Mouse (Mus musculus): Measurements from ENCODE around the gene Tcf20. TPM values are rescaled to one million over a fixed set of nuclear protein-coding genes. Genes with fewer than 3 reads are reported as not detected.

Gene Tcf20
- polyA plus RNA-seq, 1 experiment from 2014 or later = 8.1 TPM

DNA sequence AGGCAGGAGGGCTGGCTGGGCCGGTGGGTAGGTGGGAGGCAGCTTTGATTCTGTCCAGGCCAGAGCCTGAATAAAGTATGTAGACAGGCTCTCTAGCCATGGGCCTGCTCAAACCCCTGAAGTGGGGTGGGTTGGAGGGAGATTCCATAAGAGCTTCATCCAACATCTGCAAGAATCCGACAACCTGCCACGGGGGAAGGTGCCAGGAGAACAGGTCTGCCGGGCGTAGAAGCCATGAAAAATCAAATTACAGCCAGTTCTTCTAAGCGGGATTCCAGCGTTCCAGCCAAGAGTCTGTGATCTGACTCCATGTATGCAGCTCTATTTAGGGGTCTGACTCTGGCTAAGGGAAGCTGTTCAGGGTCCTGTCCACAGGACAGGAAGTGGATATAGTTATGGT, 3.1 kb downstream of the Tcf20 start:
- Histone ChIP-seq H3K27ac (peak overlapping the region; percentile 87), H3K9me3 (replicated peaks) (no peaks in the 10 kb centered on the region), H3K27me3 (ENCODE audit: low read depth, poor library complexity, severe bottlenecking) (peaks cover 67% of the 10 kb centered on the region), H3K4me1 (peaks cover 84% of the 10 kb centered on the region), H3K4me3 (no peak overlapping the region), H3K36me3 (no peaks in the 10 kb centered on the region)
- WGBS = 64% methylated on average over 7 of the region's 7 CpGs
- DNase-seq (ENCODE audit: low spot score) = no peak

DNA sequence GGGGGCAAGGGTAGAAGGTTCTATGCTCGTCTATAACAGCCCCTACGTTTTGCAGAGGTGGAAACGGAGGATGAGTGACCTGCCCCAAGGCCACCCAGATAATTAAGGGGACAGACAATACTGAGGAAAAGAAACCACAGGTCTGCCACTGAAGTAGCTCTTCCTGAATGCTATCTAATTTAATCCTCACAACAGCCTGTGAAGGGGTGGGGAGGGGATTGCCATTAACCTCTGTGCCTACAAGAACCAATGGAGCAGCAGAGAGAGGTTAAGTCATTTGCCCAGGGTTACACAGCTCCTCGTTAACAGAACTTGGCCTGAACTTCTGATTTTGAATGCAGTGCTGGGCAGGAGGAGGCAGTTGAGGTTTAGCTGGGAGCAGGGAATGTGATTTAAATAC, 3.6 kb downstream of the Tcf20 start:
- H3K27me3 ChIP-seq (ENCODE audit: low read depth, poor library complexity, severe bottlenecking) = peaks cover 66% of the 10 kb centered on the region
- peak overlapping the region; percentile 87 for H3K27ac ChIP-seq
- WGBS = 5% methylated on average over 4 of the region's 4 CpGs
- no peaks in the 10 kb centered on the region for H3K36me3 ChIP-seq
- peaks cover 84% of the 10 kb centered on the region for H3K4me1 ChIP-seq
- H3K4me3 ChIP-seq = peak overlapping the region; percentile 28
- DNase-seq (ENCODE audit: low spot score) = no peak
- H3K9me3 ChIP-seq (replicated peaks) = no peaks in the 10 kb centered on the region

DNA sequence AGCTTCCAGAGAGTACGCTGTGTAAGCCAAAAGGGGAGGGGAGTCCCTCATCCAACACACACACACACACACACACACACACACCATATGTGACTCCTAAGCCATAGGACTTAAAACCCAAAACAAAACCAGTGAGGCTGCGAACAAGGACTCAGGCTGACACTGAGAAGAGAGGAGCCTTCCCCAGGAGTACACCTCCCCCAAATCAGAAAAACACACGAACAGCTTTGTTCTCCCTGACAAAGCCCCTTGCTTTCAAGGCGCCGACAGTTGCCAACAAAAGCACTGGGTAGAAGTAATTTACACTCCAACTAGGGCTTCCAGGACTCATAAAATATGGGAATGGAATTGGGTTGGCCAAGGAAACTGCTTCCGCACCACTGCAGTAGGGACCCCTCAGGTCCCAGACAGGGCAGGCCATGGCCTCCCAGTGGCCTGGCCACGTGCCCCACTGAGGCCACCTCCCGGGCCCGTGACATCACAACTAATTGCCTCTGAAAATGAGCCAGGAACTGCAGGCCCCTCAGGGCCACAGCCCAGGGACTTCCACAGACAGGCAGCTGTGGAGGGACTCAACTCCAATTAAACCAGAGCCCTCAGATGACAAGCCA, 4.2 kb downstream of the Tcf20 start:
- peak; percentile 74 for DNase-seq (ENCODE audit: low spot score)
- WGBS = 5% methylated on average over 9 of the region's 9 CpGs
- Histone ChIP-seq H3K4me3 (peak overlapping the region; percentile 28), H3K27me3 (ENCODE audit: low read depth, poor library complexity, severe bottlenecking) (peaks cover 62% of the 10 kb centered on the region), H3K36me3 (no peaks in the 10 kb centered on the region), H3K27ac (peak overlapping the region; percentile 87), H3K9me3 (replicated peaks) (no peaks in the 10 kb centered on the region), H3K4me1 (peaks cover 84% of the 10 kb centered on the region)

DNA sequence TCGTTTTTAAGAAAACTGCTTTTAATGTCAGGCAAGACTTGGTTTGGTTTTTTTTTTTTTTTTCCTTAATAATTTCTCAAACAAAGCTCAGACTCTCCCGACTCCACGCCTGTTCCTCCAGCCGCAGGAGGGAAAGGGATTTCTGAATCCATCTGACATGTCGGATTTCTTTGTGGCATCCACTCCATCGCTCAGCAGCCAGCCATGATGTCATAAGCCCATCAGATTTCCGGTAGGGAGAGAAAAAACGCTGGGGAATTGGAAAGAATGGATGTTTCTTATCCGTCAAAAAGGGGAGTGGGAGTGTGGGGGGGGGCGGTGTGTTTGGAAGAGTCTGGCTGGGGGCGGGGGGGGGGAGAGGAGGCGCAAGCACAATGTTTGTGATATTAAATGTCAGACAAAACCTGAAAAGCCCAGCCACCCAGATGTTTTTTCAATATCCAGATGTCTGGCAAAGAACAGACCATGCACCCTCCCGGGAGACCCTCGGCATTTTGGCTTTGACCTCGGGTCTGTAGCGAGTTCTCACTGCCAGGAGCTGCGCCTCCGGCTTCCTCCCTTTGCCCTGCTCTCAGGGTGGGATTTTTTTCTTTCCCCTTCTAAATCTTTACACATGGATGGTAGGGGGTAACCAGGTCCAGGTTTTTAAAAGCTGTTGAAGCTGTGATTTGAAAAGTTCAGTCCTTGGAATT, 4.8 kb downstream of the Tcf20 start:
- Histone ChIP-seq H3K9me3 (replicated peaks) (no peaks in the 10 kb centered on the region), H3K4me3 (peak overlapping the region; percentile 28), H3K27me3 (ENCODE audit: low read depth, poor library complexity, severe bottlenecking) (peaks cover 61% of the 10 kb centered on the region), H3K4me1 (peaks cover 81% of the 10 kb centered on the region), H3K27ac (peak overlapping the region; percentile 87), H3K36me3 (no peaks in the 10 kb centered on the region)
- DNase-seq (ENCODE audit: low spot score) = peak; percentile 71
- 10% methylated on average over 18 of the region's 18 CpGs for WGBS

DNA sequence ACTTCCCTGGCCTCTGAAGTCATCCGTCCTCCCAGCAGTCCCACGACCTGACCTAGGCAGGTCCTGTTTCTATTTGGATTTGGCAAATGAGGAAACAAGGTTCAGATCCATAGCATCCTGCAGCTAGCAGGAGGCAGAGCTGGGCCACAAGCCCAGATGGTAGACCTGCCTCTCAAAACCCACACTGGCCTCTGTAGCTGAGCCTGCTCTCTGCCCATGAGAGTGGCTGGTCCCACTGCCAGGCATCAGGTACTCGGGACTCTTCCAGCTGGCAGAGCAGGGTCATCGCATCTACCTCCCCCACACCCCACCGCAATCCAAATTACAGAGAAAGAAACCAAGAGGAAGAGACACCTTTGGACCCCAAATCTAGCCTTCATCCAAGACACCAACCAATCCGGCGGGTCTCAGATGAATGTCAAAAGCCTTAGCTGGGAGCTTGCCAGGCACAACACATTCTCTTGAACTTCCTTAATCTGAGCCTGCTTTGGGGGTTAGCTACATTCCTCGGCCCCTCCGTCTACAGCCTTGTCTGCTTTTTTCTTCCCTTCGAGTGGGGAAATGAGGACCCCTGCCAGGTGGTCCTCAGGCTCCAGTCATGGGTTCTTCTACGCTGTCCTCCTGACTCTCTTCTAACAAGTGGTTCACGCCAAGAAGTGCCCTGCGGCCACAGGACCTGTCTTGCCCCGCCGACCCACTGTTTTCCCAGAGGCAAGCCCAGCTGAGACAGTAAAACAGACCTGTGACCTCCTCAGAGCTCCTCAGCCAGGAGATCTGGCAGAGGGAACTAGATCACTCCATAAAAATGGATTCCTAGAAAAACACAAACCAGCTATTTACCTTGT, 5.8 kb downstream of the Tcf20 start:
- 33% methylated on average over 15 of the region's 15 CpGs for WGBS
- peaks cover 79% of the 10 kb centered on the region for H3K4me1 ChIP-seq
- no peak for DNase-seq (ENCODE audit: low spot score)
- H3K27ac ChIP-seq = peak overlapping the region; percentile 87
- H3K27me3 ChIP-seq (ENCODE audit: low read depth, poor library complexity, severe bottlenecking) = peaks cover 57% of the 10 kb centered on the region
- no peak overlapping the region; the same call in 1 of the 2 replicates for H3K4me3 ChIP-seq
- no peaks in the 10 kb centered on the region for H3K9me3 ChIP-seq (replicated peaks)
- no peaks in the 10 kb centered on the region for H3K36me3 ChIP-seq

DNA sequence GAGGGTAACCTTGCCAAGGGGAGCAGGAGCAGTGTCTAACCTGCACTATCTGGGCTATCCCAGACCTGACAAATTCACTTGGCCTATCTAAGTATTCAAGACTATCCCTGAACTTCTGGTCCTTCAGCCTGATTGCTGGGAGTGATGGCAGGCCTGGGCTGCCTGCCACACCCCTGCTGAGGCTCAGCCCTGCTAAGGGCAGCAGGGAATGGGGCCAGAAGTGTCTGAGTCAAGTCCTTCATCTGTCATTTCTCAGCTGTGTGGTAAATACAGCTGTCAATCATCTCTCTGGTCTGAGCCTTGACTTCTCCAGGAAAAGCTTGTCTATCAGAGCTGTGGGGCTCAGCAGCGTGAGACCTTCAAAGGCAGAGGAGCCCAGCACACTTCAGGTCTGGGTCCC, 8.1 kb downstream of the Tcf20 start:
- Histone ChIP-seq H3K27me3 (ENCODE audit: low read depth, poor library complexity, severe bottlenecking) (peaks cover 52% of the 10 kb centered on the region), H3K9me3 (replicated peaks) (no peaks in the 10 kb centered on the region), H3K36me3 (no peaks in the 10 kb centered on the region), H3K4me3 (no peak overlapping the region), H3K4me1 (peaks cover 69% of the 10 kb centered on the region), H3K27ac (no peak overlapping the region)
- WGBS = 85% methylated on average over 1 of the region's 1 CpGs
- no peak for DNase-seq (ENCODE audit: low spot score)

DNA sequence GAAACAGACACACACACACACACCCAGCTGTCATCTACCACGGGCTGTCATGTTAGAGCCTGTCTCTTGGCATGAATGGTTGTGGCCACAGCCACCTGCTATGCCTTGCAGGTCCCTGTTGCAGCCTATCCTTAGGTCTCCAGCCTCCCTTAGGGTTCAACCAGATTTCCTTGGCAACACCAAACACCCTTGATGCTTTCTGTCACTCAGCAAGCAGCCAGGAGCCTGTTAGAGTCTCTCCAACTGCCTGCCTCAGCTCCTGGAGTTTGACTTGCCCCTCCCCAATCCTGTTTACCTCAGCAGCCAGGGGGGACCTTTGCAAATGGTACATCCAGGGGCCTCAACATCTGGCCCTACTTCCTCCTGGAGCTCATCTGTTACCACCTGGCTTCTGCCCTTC, 13.2 kb downstream of the Tcf20 start:
- Histone ChIP-seq H3K27ac (peak overlapping the region; percentile 43; the same call in 1 of the 2 replicates), H3K4me1 (peaks cover 38% of the 10 kb centered on the region), H3K4me3 (no peak overlapping the region), H3K27me3 (ENCODE audit: low read depth, poor library complexity, severe bottlenecking) (peaks cover 35% of the 10 kb centered on the region), H3K9me3 (replicated peaks) (no peaks in the 10 kb centered on the region), H3K36me3 (no peaks in the 10 kb centered on the region)
- 77% methylated on average over 1 of the region's 1 CpGs for WGBS
- DNase-seq (ENCODE audit: low spot score) = no peak

DNA sequence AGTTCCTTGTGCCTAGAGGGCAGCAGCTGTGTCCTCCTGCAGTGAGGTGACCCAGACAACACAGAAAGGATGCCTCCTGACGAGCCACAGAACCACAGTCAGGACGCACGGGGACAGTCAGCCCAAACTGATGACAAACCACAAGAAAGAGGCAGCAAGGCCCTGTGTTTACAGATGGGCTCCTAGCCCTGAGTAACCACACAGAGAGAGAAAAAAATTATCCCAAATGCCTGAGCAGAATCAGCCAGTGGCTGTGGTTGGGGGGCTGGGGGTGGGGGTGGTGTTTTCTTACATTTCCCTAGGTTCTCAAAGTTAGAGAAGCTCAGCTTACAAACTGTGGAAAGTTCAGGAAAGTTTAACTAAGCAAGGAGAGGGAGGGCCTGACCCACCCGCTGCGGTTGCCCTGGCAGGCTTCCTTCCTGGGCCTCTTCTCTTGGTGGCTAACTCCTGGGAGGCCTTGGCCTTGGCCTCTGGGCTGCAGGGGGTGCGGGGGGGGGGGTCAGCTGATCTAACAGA, 18.4 kb downstream of the Tcf20 start:
- H3K36me3 ChIP-seq = no peaks in the 10 kb centered on the region
- H3K4me1 ChIP-seq = peaks cover 35% of the 10 kb centered on the region
- peak overlapping the region; percentile 46; the same call in 1 of the 2 replicates for H3K4me3 ChIP-seq
- no peak for DNase-seq (ENCODE audit: low spot score)
- H3K27ac ChIP-seq = peak overlapping the region; percentile 81
- 25% methylated on average over 6 of the region's 6 CpGs for WGBS
- no peaks in the 10 kb centered on the region for H3K9me3 ChIP-seq (replicated peaks)
- peaks cover 60% of the 10 kb centered on the region for H3K27me3 ChIP-seq (ENCODE audit: low read depth, poor library complexity, severe bottlenecking)

DNA sequence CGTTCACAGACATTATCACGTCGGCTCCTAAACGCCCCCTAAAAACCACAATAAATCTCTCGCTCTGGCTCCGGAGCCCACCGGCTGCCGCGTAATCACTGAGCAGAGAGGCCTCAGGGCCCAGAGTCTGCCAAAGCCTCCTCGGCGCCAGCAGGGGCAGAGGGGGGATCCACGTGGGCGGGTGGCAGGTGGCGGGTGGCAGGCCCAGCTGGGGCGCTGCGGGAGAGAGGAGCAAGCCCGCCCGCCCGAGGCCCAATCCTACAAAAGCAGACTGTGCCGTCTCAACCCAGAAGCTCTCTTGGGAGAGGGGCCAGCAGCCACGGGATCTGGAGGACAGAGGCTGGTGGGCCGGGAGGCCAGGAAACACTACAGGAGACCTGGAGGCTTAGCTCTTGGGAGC, 19.2 kb downstream of the Tcf20 start:
- Histone ChIP-seq H3K36me3 (no peaks in the 10 kb centered on the region), H3K27ac (peak overlapping the region; percentile 81), H3K9me3 (replicated peaks) (no peaks in the 10 kb centered on the region), H3K4me1 (peaks cover 39% of the 10 kb centered on the region), H3K4me3 (peak overlapping the region; percentile 46), H3K27me3 (ENCODE audit: low read depth, poor library complexity, severe bottlenecking) (peaks cover 62% of the 10 kb centered on the region)
- peak; percentile 75 for DNase-seq (ENCODE audit: low spot score)
- under 1% methylated on average over 22 of the region's 22 CpGs for WGBS

DNA sequence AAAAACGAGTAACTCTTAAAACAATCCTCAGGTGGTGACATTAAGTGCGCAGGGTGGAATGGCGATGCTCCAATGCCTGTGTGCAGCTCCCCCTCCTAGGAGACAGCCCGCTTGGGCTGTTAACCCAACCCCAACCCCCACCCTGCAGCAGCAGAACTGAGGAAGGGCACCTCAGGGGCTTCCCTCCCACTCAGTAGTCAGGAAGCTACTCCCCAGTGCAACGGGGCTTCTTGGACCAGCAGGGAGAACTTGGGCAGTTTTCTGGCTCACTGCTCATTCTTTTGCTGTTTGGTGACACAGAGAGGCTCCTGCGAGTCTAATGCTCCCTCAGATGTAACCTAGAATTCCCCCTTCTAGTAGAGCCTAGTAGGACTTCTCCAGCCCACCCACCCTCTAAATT, 19.7 kb downstream of the Tcf20 start:
- H3K4me3 ChIP-seq = peak overlapping the region; percentile 46
- WGBS = 28% methylated on average over 6 of the region's 6 CpGs
- no peaks in the 10 kb centered on the region for H3K9me3 ChIP-seq (replicated peaks)
- H3K27me3 ChIP-seq (ENCODE audit: low read depth, poor library complexity, severe bottlenecking) = peaks cover 64% of the 10 kb centered on the region
- H3K36me3 ChIP-seq = no peaks in the 10 kb centered on the region
- no peak for DNase-seq (ENCODE audit: low spot score)
- peaks cover 41% of the 10 kb centered on the region for H3K4me1 ChIP-seq
- peak overlapping the region; percentile 81 for H3K27ac ChIP-seq

DNA sequence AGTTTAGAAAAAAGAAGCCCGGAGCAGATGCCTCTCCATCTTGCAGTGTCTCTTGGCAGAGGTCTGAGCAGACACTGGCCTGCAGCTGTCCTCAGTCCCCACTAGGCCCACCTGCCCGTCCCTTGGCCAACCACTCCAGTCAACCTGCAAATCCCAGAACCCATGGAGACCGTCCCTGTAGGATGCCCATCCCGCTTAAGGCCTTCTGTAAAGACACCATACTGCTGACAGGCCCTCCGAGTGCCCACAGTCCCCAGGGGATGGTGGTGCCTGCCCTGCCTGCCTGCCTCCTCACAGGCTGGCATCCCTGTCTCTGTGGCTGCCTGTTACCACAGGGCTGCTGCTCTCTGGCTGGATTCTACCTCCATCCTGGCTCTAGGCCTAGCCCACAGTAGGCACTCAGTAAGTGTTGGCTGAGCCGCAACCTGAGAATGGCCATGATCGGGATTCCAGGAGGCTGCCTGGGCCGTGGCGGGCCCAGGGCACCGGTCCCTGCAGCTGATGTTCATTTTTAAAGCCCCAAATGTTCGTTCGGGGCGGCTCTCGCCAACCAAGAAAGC, 23.3 kb downstream of the Tcf20 start:
- Histone ChIP-seq H3K36me3 (no peaks in the 10 kb centered on the region), H3K27ac (peak overlapping the region; percentile 87; the same call in 1 of the 2 replicates), H3K27me3 (ENCODE audit: low read depth, poor library complexity, severe bottlenecking) (peaks cover 86% of the 10 kb centered on the region), H3K4me1 (peaks cover 70% of the 10 kb centered on the region), H3K9me3 (replicated peaks) (no peaks in the 10 kb centered on the region), H3K4me3 (peak overlapping the region; percentile 62; the same call in 1 of the 2 replicates)
- WGBS = 69% methylated on average over 14 of the region's 14 CpGs
- DNase-seq (ENCODE audit: low spot score) = no peak

DNA sequence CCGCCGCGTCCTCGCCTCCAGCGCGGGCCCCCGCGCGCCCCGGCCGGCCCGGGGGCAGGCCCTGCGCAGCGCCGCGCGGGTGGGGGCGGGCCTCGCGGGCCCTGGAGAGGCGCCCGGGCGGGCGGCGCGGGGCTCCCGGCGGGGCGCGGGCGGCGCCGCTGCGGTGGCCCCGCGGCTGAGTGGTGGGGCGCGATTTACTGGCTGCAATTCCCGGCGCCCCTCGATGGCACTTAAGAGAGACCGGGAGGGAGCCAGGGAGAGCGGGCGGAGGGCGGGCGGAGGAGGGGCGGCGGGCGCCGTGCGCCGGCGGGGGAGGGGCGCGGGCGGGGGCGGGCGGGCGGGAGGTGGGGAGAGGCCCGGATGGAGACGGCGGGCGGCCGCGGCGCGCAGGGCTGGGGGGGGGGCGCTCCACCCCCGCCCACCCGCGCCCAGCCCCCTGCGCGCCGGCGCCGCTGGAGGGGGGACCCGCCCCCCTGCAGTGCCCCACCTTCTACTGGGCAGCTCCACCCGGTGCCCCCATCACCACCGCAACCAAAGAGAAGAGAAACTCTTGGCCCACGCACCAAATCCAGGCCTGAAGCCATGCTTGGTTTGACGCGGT, 24.0 kb downstream of the Tcf20 start:
- peaks cover 88% of the 10 kb centered on the region for H3K27me3 ChIP-seq (ENCODE audit: low read depth, poor library complexity, severe bottlenecking)
- no peak for DNase-seq (ENCODE audit: low spot score)
- H3K4me3 ChIP-seq = peak overlapping the region; percentile 62
- no peaks in the 10 kb centered on the region for H3K9me3 ChIP-seq (replicated peaks)
- peaks cover 70% of the 10 kb centered on the region for H3K4me1 ChIP-seq
- no peaks in the 10 kb centered on the region for H3K36me3 ChIP-seq
- 20% methylated on average over 57 of the region's 82 CpGs for WGBS
- H3K27ac ChIP-seq = peak overlapping the region; percentile 87

Data from limb, embryonic 10.5 days (tissue).